Mouse (Mus musculus) liver, postnatal 0 days (tissue): ENCODE results near the gene Tert.

Experiments
- CTCF ChIP-seq: sonication (generic); IDR thresholded peaks from 2 replicates; pipeline ENCODE4 v1.5.1; 2016; ENCODE audit warnings: antibody characterized with exemption, low read depth
- EP300 ChIP-seq: IDR thresholded peaks from 2 replicates; pipeline ENCODE4 v1.6.1; 2016; ENCODE audit warnings: antibody characterized with exemption, low read depth, mild to moderate bottlenecking

- TF ChIP-seq CTCF (no peak), EP300 (no peak)
Observed at GRCm38 (mm10) chr13:73687601-73688000, 60.9 kb downstream of the Tert start.
